ENCODE assay signal across 10 mouse cellular contexts in genomic region chr10:80321014-80321669, GRCm38 (mm10). TPM values are rescaled to one million over a fixed set of nuclear protein-coding genes. Genes with fewer than 3 reads are reported as not detected.
DNase-seq lines count a peak whose midpoint lies in the region; ATAC-seq lines count a peak whose summit lies in the region.
"Had no signal": no experiment of that assay in that cellular context is flagged by ENCODE, and none has a peak within 500 bp of the region (broad histone marks: within the 10 kb centered on the region; RNA-seq: fewer than 3 reads in every experiment).

No protein-coding gene starts in this region.

- H3K4me1 ChIP-seq in liver, embryonic 11.5 days (replicated peaks; ENCODE audit: control insufficient read depth, insufficient read depth, low read length): peaks cover 57% of the 10 kb centered on the region
- H3K4me1 ChIP-seq in liver, embryonic 12.5 days: peaks cover 93% of the 10 kb centered on the region

- peak overlapping the region; percentile 87 for H3K27ac ChIP-seq in liver, embryonic 11.5 days (ENCODE audit: low read depth, low read length)
- H3K27ac ChIP-seq in liver, embryonic 12.5 days: peak overlapping the region; percentile 88

- H3K9ac ChIP-seq in liver, embryonic 11.5 days (ENCODE audit: low read depth, low read length): no peak overlapping the region
- peak overlapping the region; percentile 79 for H3K9ac ChIP-seq in liver, embryonic 12.5 days

- H3K4me3 ChIP-seq in liver, embryonic 11.5 days (ENCODE audit: low read depth, low read length): 0 out of 2 replicates have a peak overlapping the region, but pooled peaks have one; percentile 75
- peak overlapping the region; percentile 90 for H3K4me3 ChIP-seq in liver, embryonic 12.5 days

- H3K9me3 ChIP-seq in liver, embryonic 11.5 days (ENCODE audit: control insufficient read depth, low read length): no peaks in the 10 kb centered on the region
- no peaks in the 10 kb centered on the region for H3K9me3 ChIP-seq in liver, embryonic 12.5 days (replicated peaks)
- H3K9me3 ChIP-seq: forebrain, embryonic 12.5 days; lung, embryonic 15.5 days had no signal

- H3K4me2 ChIP-seq in liver, embryonic 11.5 days: peak overlapping the region; percentile 99
- peak overlapping the region; percentile 99 for H3K4me2 ChIP-seq in liver, embryonic 12.5 days

- no peak for DNase-seq in liver, embryonic 11.5 days (ENCODE audit: low spot score)
- DNase-seq in liver: no peak
- DNase-seq in left cerebral cortex, adult 18-20 months (ENCODE audit: low spot score in 2 of 2): no peak
- DNase-seq in frontal cortex, postnatal 25 days (ENCODE audit: low spot score in 2 of 2): no peak
- DNase-seq in layer of hippocampus, postnatal 10 days (ENCODE audit: low spot score in 2 of 2): no peak

- peaks cover 17% of the 10 kb centered on the region for H3K27me3 ChIP-seq in liver, embryonic 11.5 days (replicated peaks; ENCODE audit: control insufficient read depth, insufficient read depth, low read length)
- peaks cover 17% of the 10 kb centered on the region for H3K27me3 ChIP-seq in liver, embryonic 12.5 days (replicated peaks)

- no peak for ATAC-seq in liver, embryonic 11.5 days (replicated peaks; ENCODE audit: low FRiP score)
- ATAC-seq in CD4-positive, CD25-positive, alpha-beta regulatory T cell, adult 4 months: peak; percentile 55
- peak; percentile 29 for ATAC-seq in activated CD4-positive, CD25-positive, alpha-beta regulatory T cell, adult 4 months
- ATAC-seq in liver, embryonic 12.5 days: no peak

- 68% methylated on average over 6 of the region's 6 CpGs for WGBS in liver, embryonic 11.5 days
- WGBS in liver, embryonic 12.5 days (ENCODE audit: insufficient replicate concordance): 58% methylated on average over 6 of the region's 6 CpGs

- H3K36me3 ChIP-seq in liver, embryonic 11.5 days (ENCODE audit: control insufficient read depth, insufficient read depth, low read length): peaks cover 6% of the 10 kb centered on the region; the same call in 1 of the 2 replicates
- peaks cover 23% of the 10 kb centered on the region for H3K36me3 ChIP-seq in liver, embryonic 12.5 days

RNA-seq across cellular contexts. Expression of gene 2310011J03Rik, which starts 0.8 kb away (rescaled TPM):
- 46.2 and 47.8 TPM in 2 replicates for polyA plus RNA-seq in liver, embryonic 11.5 days (2014; fragmentation: Nextera tagmentation; extraction: Ambion mirVana)
- 10 to 100 TPM; 47.1 to 59.9 TPM for polyA plus RNA-seq in CD4-positive, CD25-positive, alpha-beta regulatory T cell, adult 4 months (2017; shearing (Covaris generic))
- 10 to 100 TPM; 44.0 to 54.5 TPM for polyA plus RNA-seq in activated CD4-positive, CD25-positive, alpha-beta regulatory T cell, adult 4 months (2017; shearing (Covaris generic))
- polyA plus RNA-seq in liver, embryonic 12.5 days (2016; fragmentation: Nextera tagmentation; extraction: Ambion mirVana): 46.0 and 46.7 TPM in 2 replicates
- total RNA-seq in left cerebral cortex, adult 18-20 months (2021): 10 to 100 TPM; 25.1 to 28.5 TPM
- total RNA-seq in layer of hippocampus, postnatal 10 days (2021): 10 to 100 TPM; 19.7 to 22.2 TPM

RNA-seq across cellular contexts. Expression of gene Pcsk4, which starts 8.2 kb away (rescaled TPM):
- 12.6 and 12.8 TPM in 2 replicates for polyA plus RNA-seq in liver, embryonic 11.5 days (2014; fragmentation: Nextera tagmentation; extraction: Ambion mirVana)
- polyA plus RNA-seq in CD4-positive, CD25-positive, alpha-beta regulatory T cell, adult 4 months (2017; shearing (Covaris generic)): 10 to 100 TPM; 11.9 to 12.3 TPM
- 10 to 100 TPM in 1 of 2 experiments, 1 to 10 TPM in 1; 6.7 to 11.9 TPM for polyA plus RNA-seq in activated CD4-positive, CD25-positive, alpha-beta regulatory T cell, adult 4 months (2017; shearing (Covaris generic))
- 6.9 and 7.2 TPM in 2 replicates for polyA plus RNA-seq in liver, embryonic 12.5 days (2016; fragmentation: Nextera tagmentation; extraction: Ambion mirVana)
- total RNA-seq in left cerebral cortex, adult 18-20 months (2021): 1 to 10 TPM; 4.8 to 6.9 TPM
- 1 to 10 TPM; 7.1 to 8.0 TPM for total RNA-seq in layer of hippocampus, postnatal 10 days (2021)

RNA-seq across cellular contexts. Expression of gene Reep6, which starts 8.6 kb away (rescaled TPM):
- 74.3 and 76.1 TPM in 2 replicates for polyA plus RNA-seq in liver, embryonic 11.5 days (2014; fragmentation: Nextera tagmentation; extraction: Ambion mirVana)
- under 1 TPM in 1 of 2 experiments, not detected in 1; 0.51 TPM for polyA plus RNA-seq in CD4-positive, CD25-positive, alpha-beta regulatory T cell, adult 4 months (2017; shearing (Covaris generic))
- not detected for polyA plus RNA-seq in activated CD4-positive, CD25-positive, alpha-beta regulatory T cell, adult 4 months (2017; shearing (Covaris generic))
- 61.4 and 61.6 TPM in 2 replicates for polyA plus RNA-seq in liver, embryonic 12.5 days (2016; fragmentation: Nextera tagmentation; extraction: Ambion mirVana)
- 10 to 100 TPM; 13.4 to 13.5 TPM for total RNA-seq in left cerebral cortex, adult 18-20 months (2021)
- total RNA-seq in layer of hippocampus, postnatal 10 days (2021): 10 to 100 TPM; 10.3 to 11.6 TPM

RNA-seq across cellular contexts. Expression of gene Apc2, which starts 25.4 kb away (rescaled TPM):
- polyA plus RNA-seq in liver, embryonic 11.5 days (2014; fragmentation: Nextera tagmentation; extraction: Ambion mirVana): 0.30 and 0.45 TPM in 2 replicates
- polyA plus RNA-seq in CD4-positive, CD25-positive, alpha-beta regulatory T cell, adult 4 months (2017; shearing (Covaris generic)): under 1 TPM in 1 of 2 experiments, not detected in 1; 0.16 TPM
- under 1 TPM in 1 of 2 experiments, not detected in 1; 0.82 TPM for polyA plus RNA-seq in activated CD4-positive, CD25-positive, alpha-beta regulatory T cell, adult 4 months (2017; shearing (Covaris generic))
- polyA plus RNA-seq in liver, embryonic 12.5 days (2016; fragmentation: Nextera tagmentation; extraction: Ambion mirVana): 0.17 and 0.22 TPM in 2 replicates
- 100 to 1,000 TPM; 106 to 109 TPM for total RNA-seq in left cerebral cortex, adult 18-20 months (2021)
- 100 to 1,000 TPM; 179 to 181 TPM for total RNA-seq in layer of hippocampus, postnatal 10 days (2021)

RNA-seq across cellular contexts. Expression of gene Adamtsl5, which starts 27.1 kb away (rescaled TPM):
- 1.6 and 2.6 TPM in 2 replicates for polyA plus RNA-seq in liver, embryonic 11.5 days (2014; fragmentation: Nextera tagmentation; extraction: Ambion mirVana)
- polyA plus RNA-seq in CD4-positive, CD25-positive, alpha-beta regulatory T cell, adult 4 months (2017; shearing (Covaris generic)): not detected
- not detected for polyA plus RNA-seq in activated CD4-positive, CD25-positive, alpha-beta regulatory T cell, adult 4 months (2017; shearing (Covaris generic))
- polyA plus RNA-seq in liver, embryonic 12.5 days (2016; fragmentation: Nextera tagmentation; extraction: Ambion mirVana): 2.4 and 2.9 TPM in 2 replicates
- total RNA-seq in left cerebral cortex, adult 18-20 months (2021): 10 to 100 TPM in 1 of 2 experiments, 1 to 10 TPM in 1; 8.8 to 10.4 TPM
- 1 to 10 TPM in 1 of 2 experiments, under 1 TPM in 1; 0.75 to 1.2 TPM for total RNA-seq in layer of hippocampus, postnatal 10 days (2021)

Comparison
In these comparisons a context has a peak if more than half of its experiments do, and no peak if none do; other contexts are left out.
1. ATAC-seq: peak in CD4-positive, CD25-positive, alpha-beta regulatory T cell, adult 4 months (single experiment) and activated CD4-positive, CD25-positive, alpha-beta regulatory T cell, adult 4 months (single experiment); none in liver, embryonic 11.5 days (single experiment) and liver, embryonic 12.5 days (single experiment).
2. RNA of gene Reep6, which starts 8.6 kb away (polyA plus RNA-seq): 74.3 to 76.1 TPM in liver, embryonic 11.5 days and 61.4 to 61.6 TPM in liver, embryonic 12.5 days; 0.51 TPM in CD4-positive, CD25-positive, alpha-beta regulatory T cell, adult 4 months and not detected in activated CD4-positive, CD25-positive, alpha-beta regulatory T cell, adult 4 months; every median in the first group is over 10 times any median in the second.